Mouse (Mus musculus): ENCODE data around the gene Napsa. TPM values are rescaled to one million over a fixed set of nuclear protein-coding genes. Genes with fewer than 3 reads are reported as not detected.

The Napsa gene
- total RNA-seq, 1 experiment, result 13.7 TPM

DNA sequence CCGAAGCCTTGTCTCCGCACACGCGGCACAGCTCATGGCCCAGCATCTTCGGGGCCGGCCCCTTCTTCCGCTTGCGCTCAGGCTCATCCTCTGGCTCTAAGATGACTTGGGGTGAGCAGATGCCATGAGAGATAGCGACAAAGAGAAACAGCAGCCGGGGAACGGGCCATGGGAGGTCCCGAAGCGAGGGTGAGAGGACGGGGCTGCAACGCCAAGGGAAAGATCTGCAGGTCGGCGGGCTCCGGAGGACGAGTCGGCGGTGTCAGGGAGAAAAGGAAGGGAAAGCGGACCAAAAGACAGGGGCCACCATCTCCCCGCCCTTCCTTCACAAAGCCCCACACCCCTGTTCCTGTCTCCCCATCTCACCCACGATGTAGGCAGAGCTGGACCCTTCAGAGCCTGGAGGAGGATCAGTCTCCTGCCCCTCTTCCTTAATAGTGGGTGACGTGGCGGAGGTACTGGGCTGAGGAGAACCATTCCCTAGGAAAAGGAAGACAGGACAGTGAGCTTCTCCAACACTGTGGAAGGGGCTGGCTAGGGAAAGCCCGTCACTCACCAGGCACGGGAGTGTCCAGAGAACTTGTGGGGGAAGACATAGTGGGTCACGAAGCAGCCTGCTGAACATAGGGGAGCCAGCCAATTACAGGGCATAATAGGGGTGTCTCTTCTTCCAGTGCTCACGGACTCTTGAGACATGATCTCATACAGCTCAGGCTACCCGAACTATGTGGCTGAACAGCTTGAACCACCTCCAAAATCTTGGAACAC is 19.9 kb upstream of the Napsa start:
- no peak for TF ChIP-seq MAFK (IDR thresholded peaks at IDR 0.05; ENCODE audit: insufficient read depth, low read depth, low read length)
- DNase-seq (ENCODE audit: low read depth, low spot score), result no peak
- Histone ChIP-seq H3K4me1 (ENCODE audit: control insufficient read depth in 2 of 2, insufficient read depth in 2 of 2, low read length in 2 of 2, poor library complexity in 1 of 2) (peaks cover 2 to 13% of the 10 kb centered on the region in 2 experiments; a peak in 1 of 4 replicates), H3K27ac (ENCODE audit: insufficient read depth, low read depth, low read length, poor library complexity, severe bottlenecking) (no peak overlapping the region), H3K9ac (ENCODE audit: insufficient read depth, low read depth, low read length, poor library complexity, severe bottlenecking) (peak overlapping the region; percentile 61), H3K4me3 (ENCODE audit: insufficient read depth in 1 of 2, low read depth in 1 of 2, low read length in 2 of 2, poor library complexity in 1 of 2, severe bottlenecking in 1 of 2) (peak overlapping the region; percentile 57 to 99; a peak in 3 of 4 replicates), H3K36me3 (ENCODE audit: control insufficient read depth, insufficient read depth, low read length, poor library complexity, severe bottlenecking) (peaks cover 24% of the 10 kb centered on the region; the same call in 1 of the 2 replicates), H3K9me3 (ENCODE audit: control insufficient read depth, insufficient read depth, low read depth, low read length) (no peaks in the 10 kb centered on the region)
- in situ Hi-C loops (cut with MboI; ENCODE audit: low sequenced_read_pairs in 2 of 2, unreplicated experiment in 2 of 2), result no loop called here

DNA sequence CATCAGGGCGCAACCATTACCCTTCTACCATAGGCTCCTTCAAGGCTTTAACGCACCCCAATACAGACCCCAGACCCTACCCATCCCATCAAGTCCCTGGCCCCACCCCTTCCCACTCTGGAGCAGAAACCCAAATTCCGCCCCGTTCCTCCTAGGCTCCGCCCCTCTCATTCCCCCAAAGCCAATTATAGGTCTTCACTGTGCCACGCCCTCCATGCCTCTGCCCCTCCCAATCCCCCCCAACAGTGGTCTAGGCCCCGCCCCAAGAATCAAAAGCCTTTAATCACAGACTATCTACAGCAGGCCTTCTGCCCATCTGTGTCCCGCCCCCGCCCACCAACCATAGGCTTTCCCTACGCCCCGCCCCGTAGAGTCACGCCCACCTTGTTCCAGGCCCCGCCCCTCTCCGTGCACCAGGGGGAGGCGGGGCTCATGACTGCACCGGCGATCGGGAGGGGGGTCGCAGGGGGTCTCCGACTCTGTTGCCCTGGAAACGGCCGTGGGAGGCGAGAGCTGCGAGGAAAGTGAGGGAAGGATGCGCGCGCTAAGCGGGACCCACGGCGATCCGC is 18.9 kb upstream of the Napsa start:
- peak overlapping the region; percentile 99 to 100 for H3K4me3 ChIP-seq (ENCODE audit: insufficient read depth in 1 of 2, low read depth in 1 of 2, low read length in 2 of 2, poor library complexity in 1 of 2, severe bottlenecking in 1 of 2)
- H3K4me1 ChIP-seq (ENCODE audit: control insufficient read depth in 2 of 2, insufficient read depth in 2 of 2, low read length in 2 of 2, poor library complexity in 1 of 2), result peaks cover 0 to 12% of the 10 kb centered on the region in 2 experiments; a peak in 1 of 4 replicates
- H3K27ac ChIP-seq (ENCODE audit: insufficient read depth, low read depth, low read length, poor library complexity, severe bottlenecking), result peak overlapping the region; percentile 100
- H3K36me3 ChIP-seq (ENCODE audit: control insufficient read depth, insufficient read depth, low read length, poor library complexity, severe bottlenecking), result peaks cover 24% of the 10 kb centered on the region; the same call in 1 of the 2 replicates
- H3K9me3 ChIP-seq (ENCODE audit: control insufficient read depth, insufficient read depth, low read depth, low read length), result no peaks in the 10 kb centered on the region
- no peak for TF ChIP-seq ZNF384 (IDR thresholded peaks at IDR 0.05; ENCODE audit: low read depth, low read length)
- TF ChIP-seq MAFK (IDR thresholded peaks at IDR 0.05; ENCODE audit: insufficient read depth, low read depth, low read length), result no peak
- no peak for TF ChIP-seq ZC3H11A (IDR thresholded peaks at IDR 0.05; ENCODE audit: borderline replicate concordance, low read depth, low read length)
- TF ChIP-seq CHD2 (IDR thresholded peaks at IDR 0.05; ENCODE audit: low read depth, low read length), result no peak
- no peak for TF ChIP-seq HCFC1 (IDR thresholded peaks at IDR 0.05; ENCODE audit: borderline replicate concordance, insufficient read depth, low read length)
- peak overlapping the region; percentile 99 for H3K9ac ChIP-seq (ENCODE audit: insufficient read depth, low read depth, low read length, poor library complexity, severe bottlenecking)
- in situ Hi-C loops (cut with MboI; ENCODE audit: low sequenced_read_pairs in 2 of 2, unreplicated experiment in 2 of 2), result no loop called here
- peak; percentile 99 for DNase-seq (ENCODE audit: low read depth, low spot score)

DNA sequence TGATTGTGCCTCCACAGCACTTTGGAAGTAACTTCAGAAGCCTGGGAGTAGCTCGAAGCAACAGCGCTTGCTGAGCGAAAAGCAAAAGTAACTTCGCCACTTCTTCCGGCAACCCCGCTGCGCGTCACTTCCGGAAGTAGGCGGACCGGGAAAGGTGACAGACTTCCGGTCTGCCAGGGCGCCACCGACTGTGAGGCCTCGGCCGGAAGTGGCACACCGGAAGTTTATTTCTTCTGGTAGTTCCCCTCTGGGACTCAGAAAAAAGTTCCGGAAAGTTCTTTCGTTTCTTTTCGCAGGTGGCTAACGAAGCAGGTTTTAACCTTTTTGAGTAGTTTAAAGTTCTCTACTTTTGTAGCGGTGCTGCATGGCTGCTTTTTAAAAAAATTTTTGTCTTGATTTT is 18.4 kb upstream of the Napsa start, which contains the start of gene Nr1h2:
Gene Nr1h2 (minus strand): TSS at position 126 of the 400 bp plus-strand sequence.
- H3K9ac ChIP-seq (ENCODE audit: insufficient read depth, low read depth, low read length, poor library complexity, severe bottlenecking), result peak within 1 kb of the TSS; percentile 99
- in situ Hi-C loops (cut with MboI; ENCODE audit: low sequenced_read_pairs in 2 of 2, unreplicated experiment in 2 of 2), result no loop called here
- peaks cover 0 to 15% of the 10 kb centered on the region in 2 experiments; a peak in 1 of 4 replicates for H3K4me1 ChIP-seq (ENCODE audit: control insufficient read depth in 2 of 2, insufficient read depth in 2 of 2, low read length in 2 of 2, poor library complexity in 1 of 2)
- H3K9me3 ChIP-seq (ENCODE audit: control insufficient read depth, insufficient read depth, low read depth, low read length), result no peaks in the 10 kb centered on the region
- DNase-seq (ENCODE audit: low read depth, low spot score), result peak; percentile 85
- peak; percentile 74 for TF ChIP-seq HCFC1 (IDR thresholded peaks at IDR 0.05; ENCODE audit: borderline replicate concordance, insufficient read depth, low read length)
- TF ChIP-seq ZC3H11A (IDR thresholded peaks at IDR 0.05; ENCODE audit: borderline replicate concordance, low read depth, low read length), result no peak
- peak within 1 kb of the TSS; percentile 100 for H3K27ac ChIP-seq (ENCODE audit: insufficient read depth, low read depth, low read length, poor library complexity, severe bottlenecking)
- H3K36me3 ChIP-seq (ENCODE audit: control insufficient read depth, insufficient read depth, low read length, poor library complexity, severe bottlenecking), result peaks cover 24% of the 10 kb centered on the region; the same call in 1 of the 2 replicates
- H3K4me3 ChIP-seq (ENCODE audit: insufficient read depth in 1 of 2, low read depth in 1 of 2, low read length in 2 of 2, poor library complexity in 1 of 2, severe bottlenecking in 1 of 2), result peak within 1 kb of the TSS; percentile 99 to 100

DNA sequence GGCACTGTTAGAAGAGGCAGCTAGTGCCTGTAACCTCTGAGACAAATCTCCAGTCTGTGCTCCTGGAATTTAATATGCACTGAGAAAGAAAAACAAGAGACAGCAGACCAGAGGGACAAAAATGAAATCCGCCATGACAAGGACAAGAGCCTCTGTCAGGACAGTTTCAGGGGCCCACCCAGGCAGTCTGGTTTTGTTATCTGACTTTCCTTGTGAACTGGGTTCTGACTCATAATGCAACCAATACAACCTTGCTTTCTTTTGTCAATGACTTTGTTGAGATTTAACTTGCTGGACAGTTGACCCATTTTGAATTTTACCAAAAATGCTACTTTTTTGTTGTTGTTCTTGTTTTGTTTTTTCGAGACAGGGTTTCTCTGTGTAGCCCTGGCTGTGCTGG is 14.6 kb upstream of the Napsa start:
- TF ChIP-seq ZC3H11A (IDR thresholded peaks at IDR 0.05; ENCODE audit: borderline replicate concordance, low read depth, low read length) (no peak), CHD2 (IDR thresholded peaks at IDR 0.05; ENCODE audit: low read depth, low read length) (no peak), HCFC1 (IDR thresholded peaks at IDR 0.05; ENCODE audit: borderline replicate concordance, insufficient read depth, low read length) (no peak), MAFK (IDR thresholded peaks at IDR 0.05; ENCODE audit: insufficient read depth, low read depth, low read length) (no peak), ZNF384 (IDR thresholded peaks at IDR 0.05; ENCODE audit: low read depth, low read length) (no peak)
- H3K4me1 ChIP-seq (ENCODE audit: control insufficient read depth in 2 of 2, insufficient read depth in 2 of 2, low read length in 2 of 2, poor library complexity in 1 of 2), result peaks cover 0 to 16% of the 10 kb centered on the region in 2 experiments; a peak in 1 of 4 replicates

More for the DNA sequence above, 14.6 kb upstream of the Napsa start:
- H3K9ac ChIP-seq (ENCODE audit: insufficient read depth, low read depth, low read length, poor library complexity, severe bottlenecking), result no peak overlapping the region
- H3K27ac ChIP-seq (ENCODE audit: insufficient read depth, low read depth, low read length, poor library complexity, severe bottlenecking), result no peak overlapping the region
- DNase-seq (ENCODE audit: low read depth, low spot score), result no peak
- H3K9me3 ChIP-seq (ENCODE audit: control insufficient read depth, insufficient read depth, low read depth, low read length), result no peaks in the 10 kb centered on the region
- in situ Hi-C loops (cut with MboI; ENCODE audit: low sequenced_read_pairs in 2 of 2, unreplicated experiment in 2 of 2), result no loop called here
- no peaks in the 10 kb centered on the region for H3K36me3 ChIP-seq (ENCODE audit: control insufficient read depth, insufficient read depth, low read length, poor library complexity, severe bottlenecking)
- H3K4me3 ChIP-seq (ENCODE audit: insufficient read depth in 1 of 2, low read depth in 1 of 2, low read length in 2 of 2, poor library complexity in 1 of 2, severe bottlenecking in 1 of 2), result no peak overlapping the region
